Mouse (Mus musculus): ENCODE results near the gene E2f2. TPM values are rescaled to one million over a fixed set of nuclear protein-coding genes. Genes with fewer than 3 reads are reported as not detected.

E2f2 gene
- polyA plus RNA-seq, 1 experiment from 2014 or later: 2.1 TPM

DNA sequence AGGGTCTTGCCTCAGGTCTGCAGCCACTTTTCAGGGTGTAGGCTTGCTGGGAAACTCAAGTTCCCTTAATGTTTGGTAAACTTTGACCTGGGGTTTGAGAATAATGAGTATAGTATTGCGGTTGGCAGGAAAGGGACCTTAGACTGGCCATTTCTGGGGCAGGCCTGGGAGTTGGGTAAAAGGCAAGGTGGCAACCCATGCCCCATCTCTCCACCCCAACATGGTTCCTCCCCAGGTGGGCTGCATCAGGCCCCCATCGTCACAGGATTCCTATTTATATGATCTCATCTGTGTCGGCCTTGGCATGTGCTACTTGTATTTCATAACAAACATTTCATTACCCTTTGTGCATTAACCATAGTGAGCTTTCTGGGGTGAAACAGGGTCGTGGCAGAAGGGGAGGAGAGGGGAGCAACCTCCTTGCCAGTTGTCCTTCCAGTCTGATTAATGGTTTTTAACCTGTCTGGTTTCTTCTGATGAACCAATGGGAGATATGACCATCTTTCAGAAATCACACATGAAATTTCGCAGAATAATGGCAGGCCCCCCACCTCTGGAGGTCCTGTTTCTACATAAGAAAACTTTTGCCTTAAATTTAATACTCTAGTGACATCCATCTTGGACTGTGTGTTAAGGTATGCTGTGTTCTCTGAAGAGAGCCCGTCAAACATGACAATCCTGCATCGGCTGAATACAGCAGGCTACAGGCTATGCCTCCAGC lies 26.0 kb upstream of the E2f2 start:
- peak overlapping the region; percentile 88 for H3K27ac ChIP-seq (replicated peaks)
- peaks cover 21% of the 10 kb centered on the region; the same call in 1 of the 2 replicates for H3K27me3 ChIP-seq (replicated peaks)
- no peak for ATAC-seq (ENCODE audit: low FRiP score)
- peak overlapping the region; percentile 58 for H3K4me3 ChIP-seq (replicated peaks)
- 19% methylated on average over 7 of the region's 7 CpGs for WGBS
- H3K9me3 ChIP-seq (replicated peaks): no peaks in the 10 kb centered on the region
- 0 out of 2 replicates have a peak overlapping the region, but pooled peaks have one; percentile 29 for H3K9ac ChIP-seq (replicated peaks)
- peak overlapping the region; percentile 87 for H3K4me2 ChIP-seq
- H3K4me1 ChIP-seq: peaks cover 64% of the 10 kb centered on the region
- no peaks in the 10 kb centered on the region for H3K36me3 ChIP-seq

DNA sequence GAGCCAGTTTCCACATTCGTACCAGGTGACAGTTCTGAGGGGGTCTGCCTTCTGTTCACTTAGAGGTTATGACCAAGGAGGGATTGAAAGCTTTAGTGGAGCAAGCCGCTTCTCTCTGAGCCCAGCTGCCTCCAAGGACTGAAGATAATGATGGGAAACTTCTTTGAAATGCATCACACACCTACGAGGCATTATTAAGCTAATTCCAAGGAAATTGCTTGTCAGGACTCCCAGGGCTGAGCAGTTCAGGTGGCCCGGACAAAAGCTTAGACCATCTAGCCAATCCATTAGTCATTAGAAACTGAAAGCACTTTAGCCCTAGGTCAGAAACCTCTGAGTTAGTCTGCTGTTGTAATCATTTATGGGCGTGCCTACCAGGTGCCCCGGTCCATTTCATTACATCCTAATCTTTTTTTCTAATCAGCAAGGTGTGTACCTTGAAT lies 25.5 kb upstream of the E2f2 start:
- WGBS: 10% methylated on average over 6 of the region's 6 CpGs
- peaks cover 20% of the 10 kb centered on the region; the same call in 1 of the 2 replicates for H3K27me3 ChIP-seq (replicated peaks)
- H3K4me2 ChIP-seq: peak overlapping the region; percentile 87
- H3K36me3 ChIP-seq: no peaks in the 10 kb centered on the region
- H3K9me3 ChIP-seq (replicated peaks): no peaks in the 10 kb centered on the region
- no peak for ATAC-seq (ENCODE audit: low FRiP score)
- peaks cover 60% of the 10 kb centered on the region for H3K4me1 ChIP-seq
- no peak overlapping the region for H3K9ac ChIP-seq (replicated peaks)
- H3K27ac ChIP-seq (replicated peaks): peak overlapping the region; percentile 88
- no peak overlapping the region for H3K4me3 ChIP-seq (replicated peaks)

DNA sequence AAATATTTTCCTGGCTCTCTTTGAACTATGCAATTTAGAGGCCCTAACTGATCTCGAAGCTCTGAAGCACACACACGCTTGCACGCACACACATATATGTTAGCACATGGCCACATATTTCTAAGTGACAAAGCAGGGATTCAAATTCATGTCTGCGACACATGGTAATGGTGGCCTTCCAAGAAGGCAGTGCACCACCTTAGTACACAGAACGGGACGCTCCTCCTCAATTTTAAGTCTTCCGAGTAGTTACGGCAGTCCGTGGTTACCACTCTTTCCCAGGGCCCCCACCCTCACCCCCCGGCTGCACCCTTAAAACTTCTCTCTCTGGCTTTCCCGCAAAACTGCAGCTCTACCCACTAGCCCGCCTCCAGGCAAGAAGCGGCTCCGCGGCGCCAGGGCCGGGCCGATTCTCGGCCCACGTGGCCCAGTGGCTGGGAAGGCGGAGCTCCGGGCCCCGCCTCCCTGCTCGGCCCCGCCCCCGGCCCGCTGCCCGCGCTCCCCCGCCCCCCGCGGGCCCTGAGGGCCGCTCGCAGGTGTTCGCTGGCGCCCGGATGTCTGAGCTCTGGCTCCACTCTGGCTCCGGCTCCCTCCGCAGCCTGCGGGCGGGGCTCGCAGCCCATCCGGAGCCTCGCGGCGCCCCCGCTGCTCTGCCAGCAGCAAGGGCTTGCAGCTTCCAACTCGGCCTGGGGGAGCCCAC lies 24.6 kb upstream of the E2f2 start:
- Histone ChIP-seq H3K4me2 (peak overlapping the region; percentile 87), H3K27me3 (replicated peaks) (peaks cover 12% of the 10 kb centered on the region; the same call in 1 of the 2 replicates), H3K4me1 (peaks cover 51% of the 10 kb centered on the region), H3K36me3 (no peaks in the 10 kb centered on the region), H3K9me3 (replicated peaks) (no peaks in the 10 kb centered on the region), H3K9ac (replicated peaks) (peak overlapping the region; percentile 43), H3K4me3 (replicated peaks) (peak overlapping the region; percentile 48), H3K27ac (replicated peaks) (peak overlapping the region; percentile 74)
- ATAC-seq (ENCODE audit: low FRiP score): peak; percentile 71
- WGBS: 1% methylated on average over 42 of the region's 48 CpGs

DNA sequence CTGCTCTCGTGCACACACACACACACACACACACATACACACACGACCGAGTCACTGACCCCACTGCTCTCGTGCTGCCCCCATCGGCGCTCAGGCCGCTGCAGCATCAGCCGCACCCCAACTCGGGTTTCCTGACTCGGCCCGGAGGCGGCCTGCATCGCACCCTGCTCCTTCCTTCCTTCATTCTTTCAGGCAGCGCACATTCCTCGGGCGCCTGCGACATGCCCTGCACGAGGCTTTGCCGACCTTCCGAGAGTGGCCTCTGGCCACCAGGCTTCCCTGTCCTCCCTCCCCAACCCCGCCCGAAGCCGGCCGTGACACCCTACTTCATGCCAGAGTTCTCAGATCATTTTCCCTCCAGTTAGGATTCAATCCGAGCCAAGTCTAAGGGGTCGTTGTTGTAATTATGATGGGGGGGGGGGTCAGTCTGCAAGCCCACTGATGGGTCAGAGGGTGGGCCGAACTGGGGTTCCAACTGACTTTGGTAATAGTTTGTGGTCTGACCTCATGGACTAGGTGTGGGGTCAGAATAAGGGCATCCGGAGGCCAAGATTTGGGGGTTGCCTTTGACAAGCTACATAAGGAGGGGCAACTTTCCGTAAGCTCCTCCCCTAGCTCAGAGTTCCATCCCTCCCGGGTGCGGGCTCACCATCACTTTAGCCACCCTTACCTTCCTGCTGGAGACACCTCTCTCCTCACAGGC lies 23.7 kb upstream of the E2f2 start:
- WGBS: 9% methylated on average over 30 of the region's 31 CpGs
- ATAC-seq (ENCODE audit: low FRiP score): no peak

DNA sequence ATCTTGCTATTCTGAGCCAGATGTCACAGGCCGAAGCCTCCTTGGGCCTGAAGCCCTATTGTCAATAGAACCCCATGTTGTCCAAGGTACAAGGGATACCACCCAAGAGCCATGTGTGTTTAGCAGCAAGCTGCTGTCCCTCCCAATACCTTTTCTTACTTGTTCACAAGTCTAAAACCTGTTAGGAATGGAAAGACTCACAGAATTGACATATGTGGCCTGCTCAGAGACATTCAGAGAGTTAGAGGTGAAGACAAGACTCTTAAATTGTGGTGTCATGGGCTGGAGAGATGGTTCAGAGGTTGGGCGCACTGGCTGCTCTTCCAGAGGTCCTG lies 23.2 kb upstream of the E2f2 start:
- Histone ChIP-seq H3K27ac (replicated peaks) (peak overlapping the region; percentile 74; the same call in 1 of the 2 replicates), H3K9ac (replicated peaks) (no peak overlapping the region), H3K27me3 (replicated peaks) (peaks cover 11% of the 10 kb centered on the region; the same call in 1 of the 2 replicates), H3K36me3 (no peaks in the 10 kb centered on the region), H3K4me1 (peaks cover 37% of the 10 kb centered on the region), H3K9me3 (replicated peaks) (no peaks in the 10 kb centered on the region), H3K4me2 (no peak overlapping the region), H3K4me3 (replicated peaks) (no peak overlapping the region)
- WGBS: 87% methylated on average over 2 of the region's 2 CpGs
- no peak for ATAC-seq (ENCODE audit: low FRiP score)

More for the DNA sequence above, 23.7 kb upstream of the E2f2 start:
- Histone ChIP-seq H3K4me2 (peak overlapping the region; percentile 87), H3K36me3 (no peaks in the 10 kb centered on the region), H3K4me1 (peaks cover 42% of the 10 kb centered on the region), H3K27me3 (replicated peaks) (peaks cover 11% of the 10 kb centered on the region; the same call in 1 of the 2 replicates), H3K9me3 (replicated peaks) (no peaks in the 10 kb centered on the region), H3K4me3 (replicated peaks) (peak overlapping the region; percentile 48), H3K9ac (replicated peaks) (peak overlapping the region; percentile 43), H3K27ac (replicated peaks) (peak overlapping the region; percentile 74)

DNA sequence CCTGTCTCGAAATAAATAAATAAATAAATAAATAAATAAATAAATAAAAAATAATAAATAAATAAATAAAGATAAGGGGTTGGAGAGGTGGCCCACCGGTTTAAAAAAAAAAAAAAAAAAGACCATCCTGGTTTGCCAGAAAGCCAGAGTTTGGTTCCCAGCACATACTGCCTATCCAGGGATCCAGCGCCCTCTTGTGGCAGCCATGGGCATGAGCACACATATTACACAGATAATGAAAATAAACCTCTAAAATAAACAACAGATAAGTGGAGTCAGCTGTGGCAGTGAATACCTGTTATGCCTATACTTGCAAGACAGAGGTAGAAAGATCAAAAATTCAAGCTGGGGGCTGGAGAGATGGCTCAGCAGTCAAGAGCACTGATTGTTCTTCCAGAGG lies 22.5 kb upstream of the E2f2 start:
- peaks cover 30% of the 10 kb centered on the region for H3K4me1 ChIP-seq
- ATAC-seq (ENCODE audit: low FRiP score): no peak
- peaks cover 11% of the 10 kb centered on the region; the same call in 1 of the 2 replicates for H3K27me3 ChIP-seq (replicated peaks)
- WGBS: 36% methylated on average over 3 of the region's 3 CpGs
- H3K27ac ChIP-seq (replicated peaks): 0 out of 2 replicates have a peak overlapping the region, but pooled peaks have one; percentile 13
- H3K4me3 ChIP-seq (replicated peaks): no peak overlapping the region
- no peaks in the 10 kb centered on the region for H3K9me3 ChIP-seq (replicated peaks)
- no peaks in the 10 kb centered on the region for H3K36me3 ChIP-seq
- no peak overlapping the region for H3K9ac ChIP-seq (replicated peaks)
- H3K4me2 ChIP-seq: no peak overlapping the region

DNA sequence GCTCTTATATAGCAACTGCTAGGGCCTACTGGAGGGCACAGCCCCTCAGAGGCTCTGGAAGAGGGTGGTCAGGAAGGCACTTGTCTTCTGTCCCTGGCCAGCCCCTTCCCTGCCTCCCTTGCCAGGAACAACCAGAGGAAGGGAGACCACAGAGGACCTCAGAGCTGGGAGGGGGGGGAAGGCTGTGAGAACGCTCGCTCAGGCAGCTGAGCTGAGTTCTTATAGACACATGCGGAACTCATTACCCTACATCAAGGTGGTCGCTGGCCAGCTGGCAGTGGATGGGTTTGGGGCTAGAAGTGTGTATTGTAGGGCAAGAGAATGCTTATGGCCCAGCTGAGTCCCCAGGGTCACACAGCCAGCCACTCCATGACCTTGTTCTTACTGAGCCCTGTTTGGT lies 21.6 kb upstream of the E2f2 start:
- Histone ChIP-seq H3K9ac (replicated peaks) (no peak overlapping the region), H3K4me3 (replicated peaks) (no peak overlapping the region), H3K27me3 (replicated peaks) (peaks cover 9% of the 10 kb centered on the region; the same call in 1 of the 2 replicates), H3K9me3 (replicated peaks) (no peaks in the 10 kb centered on the region), H3K4me1 (peaks cover 23% of the 10 kb centered on the region), H3K27ac (replicated peaks) (no peak overlapping the region), H3K4me2 (no peak overlapping the region), H3K36me3 (no peaks in the 10 kb centered on the region)
- WGBS: 59% methylated on average over 4 of the region's 4 CpGs
- no peak for ATAC-seq (ENCODE audit: low FRiP score)

DNA sequence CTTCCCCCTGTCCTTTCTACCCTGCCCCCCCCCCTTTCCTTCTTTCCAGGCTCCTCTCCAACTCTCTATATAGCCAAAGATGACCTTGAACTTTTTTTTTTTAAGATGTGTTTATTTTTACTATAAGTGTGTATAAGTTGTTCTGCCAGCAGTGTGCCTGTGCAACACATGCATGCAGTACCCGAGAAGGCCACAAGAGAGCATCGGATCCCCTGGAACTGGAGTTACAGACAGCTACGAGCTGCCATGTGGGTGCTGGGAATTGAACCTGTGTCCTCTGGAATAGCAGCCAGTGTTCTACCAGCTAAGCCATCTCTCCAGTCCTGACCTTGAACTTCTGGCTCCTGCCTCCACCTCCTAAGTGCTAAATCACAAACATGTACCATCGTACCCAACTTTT lies 19.4 kb upstream of the E2f2 start:
- no peaks in the 10 kb centered on the region for H3K9me3 ChIP-seq (replicated peaks)
- no peak overlapping the region for H3K4me3 ChIP-seq (replicated peaks)
- no peak overlapping the region for H3K9ac ChIP-seq (replicated peaks)
- no peak overlapping the region for H3K27ac ChIP-seq (replicated peaks)
- H3K4me2 ChIP-seq: no peak overlapping the region
- peaks cover 11% of the 10 kb centered on the region for H3K4me1 ChIP-seq
- ATAC-seq (ENCODE audit: low FRiP score): no peak
- no peaks in the 10 kb centered on the region for H3K27me3 ChIP-seq (replicated peaks)
- H3K36me3 ChIP-seq: no peaks in the 10 kb centered on the region
- 88% methylated on average over 4 of the region's 4 CpGs for WGBS

DNA sequence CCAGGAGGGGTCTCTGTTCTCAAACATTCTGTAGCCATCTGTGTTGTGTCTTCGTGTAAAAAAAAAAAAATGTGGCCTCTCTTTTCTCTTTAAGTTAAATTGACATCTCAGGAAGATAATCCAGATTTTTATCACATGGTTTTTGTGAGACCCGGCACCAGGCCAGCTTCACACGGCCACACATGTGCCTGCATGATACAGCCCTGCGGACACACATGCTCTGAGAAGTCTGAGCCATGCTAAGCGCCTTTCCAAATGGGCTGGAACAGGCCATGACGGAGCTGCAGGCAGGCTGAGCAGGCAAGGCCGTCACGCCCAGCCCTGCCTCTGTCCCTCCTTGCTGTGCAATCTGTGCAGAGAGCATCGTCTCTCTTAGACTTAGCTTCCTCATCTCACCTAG lies 17.7 kb upstream of the E2f2 start:
- Histone ChIP-seq H3K9ac (replicated peaks) (no peak overlapping the region), H3K4me1 (peaks cover 5% of the 10 kb centered on the region; the same call in 1 of the 2 replicates), H3K27me3 (replicated peaks) (no peaks in the 10 kb centered on the region), H3K9me3 (replicated peaks) (no peaks in the 10 kb centered on the region), H3K36me3 (no peaks in the 10 kb centered on the region), H3K27ac (replicated peaks) (no peak overlapping the region), H3K4me3 (replicated peaks) (no peak overlapping the region), H3K4me2 (no peak overlapping the region)
- 67% methylated on average over 9 of the region's 9 CpGs for WGBS
- ATAC-seq (ENCODE audit: low FRiP score): no peak

DNA sequence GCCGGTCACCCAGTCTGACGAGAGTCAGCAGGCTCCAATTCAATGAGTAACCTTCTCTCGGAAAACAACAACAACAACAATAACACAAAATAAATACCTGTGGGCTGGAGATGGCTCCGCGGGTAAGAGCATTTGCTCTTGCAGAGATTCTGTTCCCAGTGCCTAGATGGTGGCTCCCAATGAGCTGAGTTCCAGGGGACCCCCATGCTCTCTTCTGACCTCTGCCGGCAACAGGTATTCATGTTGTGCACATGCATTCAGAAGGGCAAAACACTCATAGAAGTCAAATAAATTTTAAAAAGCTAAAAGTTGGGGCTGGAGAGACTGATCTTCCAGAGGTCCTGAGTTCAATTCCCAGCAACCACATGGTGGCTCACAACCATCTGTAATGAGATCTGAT lies 13.7 kb upstream of the E2f2 start:
- Histone ChIP-seq H3K9ac (replicated peaks) (no peak overlapping the region), H3K4me2 (no peak overlapping the region), H3K27ac (replicated peaks) (no peak overlapping the region), H3K4me3 (replicated peaks) (no peak overlapping the region), H3K36me3 (no peaks in the 10 kb centered on the region), H3K9me3 (replicated peaks) (no peaks in the 10 kb centered on the region), H3K4me1 (peaks cover 8% of the 10 kb centered on the region), H3K27me3 (replicated peaks) (no peaks in the 10 kb centered on the region)
- WGBS: 82% methylated on average over 6 of the region's 6 CpGs
- no peak for ATAC-seq (ENCODE audit: low FRiP score)

DNA sequence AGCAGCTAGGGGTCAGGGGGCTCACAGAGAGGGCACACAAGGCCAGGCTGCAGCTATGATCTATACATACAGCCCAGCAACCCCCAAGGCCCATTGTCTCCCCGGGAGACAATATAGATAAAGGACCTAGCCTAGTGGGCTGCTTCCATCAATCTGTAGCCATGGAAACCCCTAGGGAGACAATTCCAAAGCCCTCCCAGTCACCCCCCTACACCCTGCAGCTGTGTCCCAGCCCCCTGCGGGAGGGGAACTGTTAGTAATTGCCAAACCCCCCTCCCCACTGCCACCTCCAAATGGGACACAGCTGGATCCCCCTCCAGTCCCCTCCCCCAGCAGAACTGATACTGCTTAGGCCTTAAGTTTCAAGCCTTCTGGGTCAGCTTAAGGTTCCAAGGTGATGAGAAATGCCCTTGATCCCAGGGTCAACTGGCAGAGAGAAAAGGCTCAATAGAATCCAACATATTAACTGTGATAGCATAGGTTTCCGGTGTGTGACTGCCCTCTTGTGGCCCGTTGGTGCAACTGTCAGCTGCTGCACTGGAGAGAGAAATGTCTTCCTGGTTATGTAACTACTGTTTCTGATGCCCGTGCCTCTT lies 12.3 kb upstream of the E2f2 start:
- H3K27me3 ChIP-seq (replicated peaks): no peaks in the 10 kb centered on the region
- peaks cover 11% of the 10 kb centered on the region for H3K4me1 ChIP-seq
- 0 out of 2 replicates have a peak overlapping the region, but pooled peaks have one; percentile 5 for H3K4me2 ChIP-seq
- H3K9me3 ChIP-seq (replicated peaks): no peaks in the 10 kb centered on the region
- peak overlapping the region; percentile 33; the same call in 1 of the 2 replicates for H3K27ac ChIP-seq (replicated peaks)
- no peaks in the 10 kb centered on the region for H3K36me3 ChIP-seq
- ATAC-seq (ENCODE audit: low FRiP score): peak; percentile 60; the same call in 1 of the 2 replicates
- H3K4me3 ChIP-seq (replicated peaks): no peak overlapping the region
- 3% methylated on average over 5 of the region's 5 CpGs for WGBS
- 0 out of 2 replicates have a peak overlapping the region, but pooled peaks have one; percentile 1 for H3K9ac ChIP-seq (replicated peaks)
